Mouse (Mus musculus): ENCODE measurements around the gene Olfr1419. TPM values are rescaled to one million over a fixed set of nuclear protein-coding genes. Genes with fewer than 3 reads are reported as not detected.

Gene Olfr1419
- total and polyA plus RNA-seq, 3 experiments, result not detected

DNA sequence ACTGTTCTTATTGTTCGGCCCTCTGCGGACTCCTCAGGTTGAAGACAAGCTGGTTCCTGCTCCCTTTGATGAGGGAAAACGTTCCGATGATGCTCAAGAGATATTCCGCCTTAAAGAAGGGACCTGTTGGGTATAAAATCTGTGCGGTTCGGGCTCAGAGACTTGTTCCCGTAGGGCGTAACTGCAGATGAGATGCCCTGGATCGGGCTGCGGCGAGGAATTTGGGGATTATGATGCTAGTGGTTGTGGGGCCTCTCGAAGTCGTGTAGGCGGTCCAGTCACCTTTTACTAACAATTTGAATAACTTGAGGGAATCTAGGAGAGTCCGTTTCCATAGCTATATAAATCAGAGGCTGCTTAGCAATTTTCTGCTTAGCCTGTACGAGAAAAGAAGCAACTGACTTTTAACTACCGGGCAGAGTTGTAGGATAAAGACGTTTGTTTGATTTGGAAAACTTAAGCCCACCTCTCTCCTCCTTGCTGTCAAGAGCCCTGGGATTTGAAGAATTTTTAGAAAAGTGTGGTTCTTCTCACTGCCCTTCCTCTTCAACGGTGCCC is 55.7 kb downstream of the Olfr1419 start, which contains the start of gene Stx3:
Gene Stx3 (minus strand): TSS at position 261 of the 558 bp plus-strand sequence.
- Histone ChIP-seq H3K9me3 (replicated peaks; ENCODE audit: low read length) (no peaks in the 10 kb centered on the region), H3K4me1 (ENCODE audit: control insufficient read depth in 1 of 2, insufficient read depth in 2 of 2) (peaks cover 0 to 10% of the 10 kb centered on the region in 2 experiments; a peak in 1 of 4 replicates), H3K79me2 (replicated peaks; ENCODE audit: control insufficient read depth, extremely low read depth, insufficient read depth, poor library complexity, severe bottlenecking) (no peaks in the 10 kb centered on the region), H3K4me3 (replicated peaks in 1 of 3; ENCODE audit: low read depth in 2 of 3, low read length in 2 of 3, poor library complexity in 1 of 3) (peak within 1 kb of the TSS; percentile 25 to 64 (median 48)), H3K27me3 (replicated peaks) (peaks cover 52% of the 10 kb centered on the region), H3K36me3 (replicated peaks in 1 of 2; ENCODE audit: control insufficient read depth in 1 of 2, insufficient read depth in 1 of 2, low read length in 1 of 2) (no peaks in the 10 kb centered on the region), H3K4me2 (ENCODE audit: insufficient read depth, low read depth, poor library complexity, severe bottlenecking) (peak within 1 kb of the TSS; percentile 95), H3K9ac (ENCODE audit: insufficient read depth, low read depth) (no peak within 1 kb of the TSS), H3K27ac (ENCODE audit: insufficient read depth, low read depth) (no peak within 1 kb of the TSS)
- peak; percentile 8 for DNase-seq (ENCODE audit: extremely low read depth)
- in situ Hi-C loops (cut with MboI; ENCODE audit: low pct_ligation_motif_present, low pct_unique_long_range_greater_than_20kb, low sequenced_read_pairs) (no loop called here), dilution Hi-C loops (cut with MboI; ENCODE audit: extremely low pct_ligation_motif_present, extremely low pct_unique_long_range_greater_than_20kb, low sequenced_read_pairs) (no loop called here)
- 0 out of 2 replicates have a peak, but pooled peaks have one; percentile 1 for TF ChIP-seq ELF1 (IDR thresholded peaks at IDR 0.05; ENCODE audit: low read depth, low read length)
- 0 out of 2 replicates have a peak, but pooled peaks have one; percentile 16 for TF ChIP-seq MAX (IDR thresholded peaks at IDR 0.05; ENCODE audit: low read length)
- TF ChIP-seq ZMIZ1 (IDR thresholded peaks at IDR 0.05; ENCODE audit: low read depth, low read length), result no peak

Other genes starting within 250 kb of the Olfr1419 start
- 0.34 and 0.59 TPM in 2 replicates for gene Ms4a3, start 234.3 kb downstream of the Olfr1419 start, total RNA-seq (2012; rRNA removed)
- 0.63 and 0.70 TPM in 2 replicates for gene Ms4a3, start 234.3 kb downstream of the Olfr1419 start, total RNA-seq (2014; rRNA removed)
- 0.51 and 0.91 TPM in 2 replicates for gene Ms4a3, start 234.3 kb downstream of the Olfr1419 start, polyA plus RNA-seq (2012; ENCODE audit: insufficient read length, low read depth)
- gene Oosp2, start 214.5 kb downstream of the Olfr1419 start, total RNA-seq (2012; rRNA removed), result 2.6 and 2.7 TPM in 2 replicates
- 8.1 and 14.1 TPM in 2 replicates for gene Oosp2, start 214.5 kb downstream of the Olfr1419 start, total RNA-seq (2014; rRNA removed)
- gene Oosp2, start 214.5 kb downstream of the Olfr1419 start, polyA plus RNA-seq (2012; ENCODE audit: insufficient read length, low read depth), result 5.1 and 5.2 TPM in 2 replicates
- 43.9 and 49.5 TPM in 2 replicates for gene Oosp1, start 184.0 kb downstream of the Olfr1419 start, total RNA-seq (2012; rRNA removed)
- 116 and 125 TPM in 2 replicates for gene Oosp1, start 184.0 kb downstream of the Olfr1419 start, total RNA-seq (2014; rRNA removed)
- 45.9 and 58.6 TPM in 2 replicates for gene Oosp1, start 184.0 kb downstream of the Olfr1419 start, polyA plus RNA-seq (2012; ENCODE audit: insufficient read length, low read depth)
- not detected in 2 replicates for gene Oosp3, start 178.1 kb downstream of the Olfr1419 start, total RNA-seq (2012; rRNA removed)
- not detected in 2 replicates for gene Oosp3, start 178.1 kb downstream of the Olfr1419 start, total RNA-seq (2014; rRNA removed)
- gene Oosp3, start 178.1 kb downstream of the Olfr1419 start, polyA plus RNA-seq (2012; ENCODE audit: insufficient read length, low read depth), result not detected in 2 replicates
- 0.08 and 0.21 TPM in 2 replicates for gene Gif, start 127.6 kb downstream of the Olfr1419 start, total RNA-seq (2012; rRNA removed)
- gene Gif, start 127.6 kb downstream of the Olfr1419 start, total RNA-seq (2014; rRNA removed), result 0.20 and 0.28 TPM in 2 replicates
- gene Gif, start 127.6 kb downstream of the Olfr1419 start, polyA plus RNA-seq (2012; ENCODE audit: insufficient read length, low read depth), result 0.24 and 0.26 TPM in 2 replicates
- gene Mrpl16, start 104.7 kb downstream of the Olfr1419 start, total RNA-seq (2012; rRNA removed), result 61.8 and 70.5 TPM in 2 replicates
- gene Mrpl16, start 104.7 kb downstream of the Olfr1419 start, total RNA-seq (2014; rRNA removed), result 74.7 and 77.3 TPM in 2 replicates
- gene Mrpl16, start 104.7 kb downstream of the Olfr1419 start, polyA plus RNA-seq (2012; ENCODE audit: insufficient read length, low read depth), result 72.8 and 79.1 TPM in 2 replicates
- gene Stx3, start 55.7 kb downstream of the Olfr1419 start, total RNA-seq (2012; rRNA removed), result 0.84 and 1.4 TPM in 2 replicates
- 0.16 TPM in 1 of 2 replicates, not detected in the other for gene Stx3, start 55.7 kb downstream of the Olfr1419 start, total RNA-seq (2014; rRNA removed)
- gene Stx3, start 55.7 kb downstream of the Olfr1419 start, polyA plus RNA-seq (2012; ENCODE audit: insufficient read length, low read depth), result 4.7 and 5.0 TPM in 2 replicates
- gene Olfr1417, start 35.9 kb downstream of the Olfr1419 start, total RNA-seq (2012; rRNA removed), result not detected in 2 replicates
- gene Olfr1417, start 35.9 kb downstream of the Olfr1419 start, total RNA-seq (2014; rRNA removed), result not detected in 2 replicates
- not detected in 2 replicates for gene Olfr1417, start 35.9 kb downstream of the Olfr1419 start, polyA plus RNA-seq (2012; ENCODE audit: insufficient read length, low read depth)
- gene Olfr1418, start 14.0 kb downstream of the Olfr1419 start, total RNA-seq (2012; rRNA removed), result not detected in 2 replicates
- not detected in 2 replicates for gene Olfr1418, start 14.0 kb downstream of the Olfr1419 start, total RNA-seq (2014; rRNA removed)
- gene Olfr1418, start 14.0 kb downstream of the Olfr1419 start, polyA plus RNA-seq (2012; ENCODE audit: insufficient read length, low read depth), result not detected in 2 replicates
- gene Olfr1420, start 11.5 kb upstream of the Olfr1419 start, total RNA-seq (2012; rRNA removed), result not detected in 2 replicates
- not detected in 2 replicates for gene Olfr1420, start 11.5 kb upstream of the Olfr1419 start, total RNA-seq (2014; rRNA removed)
- gene Olfr1420, start 11.5 kb upstream of the Olfr1419 start, polyA plus RNA-seq (2012; ENCODE audit: insufficient read length, low read depth), result not detected in 2 replicates
- gene Patl1, start 37.3 kb upstream of the Olfr1419 start, total RNA-seq (2012; rRNA removed), result 8.2 and 8.5 TPM in 2 replicates
- 10.0 and 12.0 TPM in 2 replicates for gene Patl1, start 37.3 kb upstream of the Olfr1419 start, total RNA-seq (2014; rRNA removed)
- 35.9 and 40.8 TPM in 2 replicates for gene Patl1, start 37.3 kb upstream of the Olfr1419 start, polyA plus RNA-seq (2012; ENCODE audit: insufficient read length, low read depth)
- 17.7 and 20.6 TPM in 2 replicates for gene Osbp, start 90.8 kb upstream of the Olfr1419 start, total RNA-seq (2012; rRNA removed)
- 21.1 and 21.4 TPM in 2 replicates for gene Osbp, start 90.8 kb upstream of the Olfr1419 start, total RNA-seq (2014; rRNA removed)
- 24.7 and 25.0 TPM in 2 replicates for gene Osbp, start 90.8 kb upstream of the Olfr1419 start, polyA plus RNA-seq (2012; ENCODE audit: insufficient read length, low read depth)
- under 0.01 TPM in 1 of 2 replicates, not detected in the other for gene Olfr1423, start 166.2 kb upstream of the Olfr1419 start, total RNA-seq (2012; rRNA removed)
- not detected in 2 replicates for gene Olfr1423, start 166.2 kb upstream of the Olfr1419 start, total RNA-seq (2014; rRNA removed)
- gene Olfr1423, start 166.2 kb upstream of the Olfr1419 start, polyA plus RNA-seq (2012; ENCODE audit: insufficient read length, low read depth), result 0.04 and 0.07 TPM in 2 replicates
- not detected in 2 replicates for gene Olfr1424, start 187.6 kb upstream of the Olfr1419 start, total RNA-seq (2012; rRNA removed)
- not detected in 2 replicates for gene Olfr1424, start 187.6 kb upstream of the Olfr1419 start, total RNA-seq (2014; rRNA removed)
- gene Olfr1424, start 187.6 kb upstream of the Olfr1419 start, polyA plus RNA-seq (2012; ENCODE audit: insufficient read length, low read depth), result not detected in 2 replicates
- not detected in 2 replicates for gene Olfr1425, start 202.6 kb upstream of the Olfr1419 start, total RNA-seq (2012; rRNA removed)
- gene Olfr1425, start 202.6 kb upstream of the Olfr1419 start, total RNA-seq (2014; rRNA removed), result not detected in 2 replicates
- gene Olfr1425, start 202.6 kb upstream of the Olfr1419 start, polyA plus RNA-seq (2012; ENCODE audit: insufficient read length, low read depth), result not detected in 2 replicates
- not detected in 2 replicates for gene Olfr1426, start 216.9 kb upstream of the Olfr1419 start, total RNA-seq (2012; rRNA removed)
- gene Olfr1426, start 216.9 kb upstream of the Olfr1419 start, total RNA-seq (2014; rRNA removed), result not detected in 2 replicates
- gene Olfr1426, start 216.9 kb upstream of the Olfr1419 start, polyA plus RNA-seq (2012; ENCODE audit: insufficient read length, low read depth), result not detected in 2 replicates
- gene Olfr1427, start 228.2 kb upstream of the Olfr1419 start, total RNA-seq (2012; rRNA removed), result not detected in 2 replicates
- not detected in 2 replicates for gene Olfr1427, start 228.2 kb upstream of the Olfr1419 start, total RNA-seq (2014; rRNA removed)
- gene Olfr1427, start 228.2 kb upstream of the Olfr1419 start, polyA plus RNA-seq (2012; ENCODE audit: insufficient read length, low read depth), result not detected in 2 replicates
- not detected in 2 replicates for gene Olfr1428, start 240.8 kb upstream of the Olfr1419 start, total RNA-seq (2012; rRNA removed)
- not detected in 2 replicates for gene Olfr1428, start 240.8 kb upstream of the Olfr1419 start, total RNA-seq (2014; rRNA removed)
- gene Olfr1428, start 240.8 kb upstream of the Olfr1419 start, polyA plus RNA-seq (2012; ENCODE audit: insufficient read length, low read depth), result not detected in 2 replicates
- gene Olfr76, start 248.1 kb upstream of the Olfr1419 start, total RNA-seq (2012; rRNA removed), result not detected in 2 replicates
- gene Olfr76, start 248.1 kb upstream of the Olfr1419 start, total RNA-seq (2014; rRNA removed), result not detected in 2 replicates
- gene Olfr76, start 248.1 kb upstream of the Olfr1419 start, polyA plus RNA-seq (2012; ENCODE audit: insufficient read length, low read depth), result not detected in 2 replicates

All from CH12.LX (cell line).